8 mouse cellular contexts compared by ENCODE assay signal in the genomic region with DNA sequence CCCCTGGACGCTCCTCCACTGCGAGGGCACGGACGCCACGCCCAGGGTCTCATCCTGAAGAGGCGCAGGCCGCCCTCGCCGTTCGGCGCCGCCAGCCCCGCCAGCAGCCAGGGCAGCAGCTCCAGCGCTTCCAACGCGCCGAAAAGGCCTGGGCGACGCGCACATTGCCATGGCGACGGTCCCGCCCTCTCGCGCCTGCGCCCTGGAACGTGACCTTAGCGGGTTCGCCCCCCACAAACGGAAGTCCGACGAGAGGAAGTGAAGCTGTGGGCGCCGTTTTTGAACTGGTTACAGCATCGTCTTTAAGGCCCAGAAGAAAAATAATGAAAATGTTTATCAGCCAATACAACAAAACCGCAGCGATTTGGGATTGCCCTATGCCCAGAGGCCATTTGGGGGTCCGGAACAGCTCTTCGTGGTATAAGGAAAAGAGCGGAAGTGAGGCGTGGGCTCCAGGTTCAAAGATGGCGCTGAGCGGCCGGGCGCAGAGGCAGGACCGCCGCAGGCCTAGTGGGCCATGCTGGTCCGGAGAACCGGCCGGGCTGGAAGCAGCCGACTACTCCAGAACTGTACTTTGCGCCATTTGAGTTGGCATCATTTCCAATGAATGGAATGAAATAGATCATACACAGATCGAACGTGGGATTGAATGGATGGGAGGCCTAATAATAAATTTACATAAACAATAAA. TPM values are rescaled to one million over a fixed set of nuclear protein-coding genes. Genes with fewer than 3 reads are reported as not detected.
DNase-seq lines count a peak whose midpoint lies in the region; ATAC-seq lines count a peak whose summit lies in the region.

A gene (minus strand): TSS at position 183 of the 690 bp plus-strand sequence.

- peak within 1 kb of the TSS; percentile 41 for H3K4me2 ChIP-seq in intestine, embryonic 14.5 days (ENCODE audit: low read length)

- 1% methylated on average over 54 of the region's 54 CpGs for WGBS in intestine, embryonic 14.5 days

- H3K9me3 ChIP-seq in intestine, embryonic 14.5 days (ENCODE audit: control insufficient read depth, low read length), result no peaks in the 10 kb centered on the region

- H3K4me1 ChIP-seq in intestine, embryonic 14.5 days (replicated peaks; ENCODE audit: control insufficient read depth, insufficient read depth, low read length), result no peaks in the 10 kb centered on the region; the same call in 1 of the 2 replicates

- intact Hi-C loops in gastrocnemius, postnatal 14 days (cut with DNase I; ENCODE audit: low total_unique reads), result loop anchor here (5.0 kb wide), 1 partner anchor 48 kb away; no protein-coding TSS in a partner anchor
- intact Hi-C loops in left cerebral cortex, postnatal 14 days (cut with DNase I), result no loop called here

- no peaks in the 10 kb centered on the region for H3K27me3 ChIP-seq in intestine, embryonic 14.5 days (replicated peaks; ENCODE audit: control insufficient read depth, insufficient read depth, low read length)

- H3K4me3 ChIP-seq in intestine, embryonic 14.5 days (ENCODE audit: low read depth, low read length), result peak within 1 kb of the TSS; percentile 65

- peak; percentile 95 for DNase-seq in adipocyte (ENCODE audit: low spot score)
- DNase-seq in embryo, embryonic 10 days (ENCODE audit: low spot score), result peak; percentile 100
- DNase-seq in gastrocnemius, postnatal 14 days, result peak; percentile 98
- peak; percentile 99 for DNase-seq in intestine, embryonic 14.5 days (ENCODE audit: low spot score)
- DNase-seq in left cerebral cortex, postnatal 14 days (ENCODE audit: low spot score in 2 of 2), result peak; percentile 96 to 99
- DNase-seq in mesoderm, embryonic 11.5 days (ENCODE audit: low read depth, low spot score), result peak; percentile 96
- peak; percentile 93 to 96 for DNase-seq in right cerebral cortex, postnatal 36 days (ENCODE audit: low spot score in 2 of 2)
- DNase-seq in yolk sac, embryonic 10.5 days (ENCODE audit: low spot score), result peak; percentile 97

- peak; percentile 97 for ATAC-seq in intestine, embryonic 14.5 days (replicated peaks; ENCODE audit: low FRiP score, low TSS enrichment, low read depth)

- H3K9ac ChIP-seq in intestine, embryonic 14.5 days (ENCODE audit: low read length), result peak within 1 kb of the TSS; percentile 61

- H3K36me3 ChIP-seq in intestine, embryonic 14.5 days (ENCODE audit: control insufficient read depth, insufficient read depth, low read length), result peaks cover 7% of the 10 kb centered on the region; the same call in 1 of the 2 replicates

- peak within 1 kb of the TSS; percentile 96 for H3K27ac ChIP-seq in intestine, embryonic 14.5 days (ENCODE audit: low read depth)

RNA-seq across cellular contexts. Expression of the gene that starts here (rescaled TPM):
- total RNA-seq in gastrocnemius, postnatal 14 days (2021), result 1 to 10 TPM; 3.2 to 3.3 TPM
- polyA plus RNA-seq in intestine, embryonic 14.5 days (2014; fragmentation: Nextera tagmentation; extraction: Ambion mirVana), result 28.7 and 30.3 TPM in 2 replicates
- total RNA-seq in left cerebral cortex, postnatal 14 days (2021), result 10 to 100 TPM; 42.6 to 47.8 TPM

Comparison
In these comparisons a context has a peak if more than half of its experiments do, and no peak if none do; other contexts are left out.
1. Peak in every context shown above with its lines: DNase-seq, ATAC-seq, H3K4me3 ChIP-seq and H3K27ac ChIP-seq.
2. RNA of the gene that starts here (total RNA-seq): 42.6 to 47.8 TPM in left cerebral cortex, postnatal 14 days; 3.2 to 3.3 TPM in gastrocnemius, postnatal 14 days; every median in the first group is over 10 times any median in the second.